Mouse (Mus musculus): Measurements from ENCODE around the gene 9930022D16Rik. TPM values are rescaled to one million over a fixed set of nuclear protein-coding genes. Genes with fewer than 3 reads are reported as not detected.

9930022D16Rik gene
- polyA plus RNA-seq (2015; fragmentation: Nextera tagmentation; extraction: Ambion mirVana) = not detected in 2 replicates

DNA sequence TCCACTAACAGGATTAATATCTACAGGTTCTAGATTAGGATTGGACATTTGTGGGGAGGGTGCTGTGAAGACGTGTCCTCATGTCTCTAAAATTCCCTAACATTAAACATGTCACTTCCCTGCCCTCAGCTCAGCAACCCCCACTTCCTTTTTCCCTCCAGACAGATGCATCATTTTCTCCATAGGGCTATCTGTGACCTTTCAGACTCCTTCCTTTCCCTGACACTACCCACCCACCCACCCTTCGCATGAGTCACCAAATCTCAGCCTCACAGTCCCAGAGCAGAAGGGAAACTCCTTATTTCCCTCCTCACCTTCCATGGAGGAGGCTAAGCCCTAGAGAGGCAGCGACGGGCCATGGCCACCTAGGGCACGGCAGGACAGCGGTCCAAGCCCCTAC lies at the start of gene 9930022D16Rik:
9930022D16Rik (plus strand) TSS at position 301 of the 400 bp plus-strand sequence.
- Histone ChIP-seq H3K9ac (no peak within 1 kb of the TSS), H3K4me3 (no peak within 1 kb of the TSS), H3K4me2 (no peak within 1 kb of the TSS), H3K27ac (replicated peaks) (no peak within 1 kb of the TSS), H3K27me3 (no peaks in the 10 kb centered on the region), H3K9me3 (no peaks in the 10 kb centered on the region), H3K4me1 (replicated peaks) (no peaks in the 10 kb centered on the region), H3K36me3 (no peaks in the 10 kb centered on the region)
- 90% methylated on average over 6 of the region's 6 CpGs for WGBS
- no peak for ATAC-seq (ENCODE audit: low read depth)

DNA sequence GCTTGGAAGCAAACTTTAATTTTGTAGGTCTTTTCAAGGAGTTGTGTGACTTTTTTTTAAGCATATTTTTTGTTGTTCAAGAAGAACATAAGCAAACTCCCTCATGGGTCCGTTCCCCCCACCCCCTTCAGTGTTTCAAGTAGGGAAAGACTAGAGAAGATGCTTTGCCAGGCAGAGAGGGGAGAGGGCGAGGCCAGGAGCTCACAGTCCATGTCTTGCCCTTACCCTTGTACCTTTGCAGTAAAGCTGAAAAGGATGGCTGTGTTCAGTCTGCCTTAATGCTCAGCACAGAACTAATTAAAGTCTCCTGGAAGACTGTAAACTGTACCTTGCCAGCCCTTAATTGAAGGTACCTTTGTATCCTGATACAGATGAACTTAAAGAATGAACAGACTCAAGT lies 49.4 kb upstream of the 9930022D16Rik start:
- Histone ChIP-seq H3K27ac (replicated peaks) (no peak overlapping the region), H3K36me3 (peaks cover 26% of the 10 kb centered on the region), H3K4me2 (peak overlapping the region; percentile 79), H3K9ac (peak overlapping the region; percentile 52), H3K4me3 (peak overlapping the region; percentile 78), H3K27me3 (peaks cover 16% of the 10 kb centered on the region), H3K4me1 (replicated peaks) (peaks cover 83% of the 10 kb centered on the region), H3K9me3 (no peaks in the 10 kb centered on the region)
- 69% methylated on average over 2 of the region's 2 CpGs for WGBS
- ATAC-seq (ENCODE audit: low read depth) = no peak

DNA sequence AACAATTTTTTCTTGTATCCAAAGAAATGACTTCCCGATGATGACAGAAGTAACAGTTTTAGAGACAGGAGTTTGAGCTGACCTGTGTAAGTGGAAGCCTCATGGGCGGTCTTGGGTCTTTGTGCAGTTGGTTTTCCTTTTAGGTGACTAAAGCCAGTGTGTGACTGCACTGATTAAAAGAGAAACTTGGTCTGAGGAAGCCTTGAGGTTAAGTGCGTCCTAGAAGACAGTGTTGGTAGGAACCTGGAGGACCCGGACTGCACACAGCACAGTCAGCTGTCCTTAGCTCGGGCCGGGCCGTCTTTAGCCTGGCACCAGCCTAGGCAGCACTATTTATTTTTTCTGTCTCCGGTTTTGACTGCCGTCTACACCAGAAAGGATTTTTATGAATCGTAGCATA lies 48.8 kb upstream of the 9930022D16Rik start:
- peaks cover 14% of the 10 kb centered on the region for H3K27me3 ChIP-seq
- peak overlapping the region; percentile 52 for H3K9ac ChIP-seq
- H3K9me3 ChIP-seq = no peaks in the 10 kb centered on the region
- WGBS = 84% methylated on average over 10 of the region's 10 CpGs
- peaks cover 30% of the 10 kb centered on the region for H3K36me3 ChIP-seq
- peak overlapping the region; percentile 79 for H3K4me2 ChIP-seq
- no peak for ATAC-seq (ENCODE audit: low read depth)
- peaks cover 83% of the 10 kb centered on the region for H3K4me1 ChIP-seq (replicated peaks)
- no peak overlapping the region for H3K27ac ChIP-seq (replicated peaks)
- H3K4me3 ChIP-seq = peak overlapping the region; percentile 78

DNA sequence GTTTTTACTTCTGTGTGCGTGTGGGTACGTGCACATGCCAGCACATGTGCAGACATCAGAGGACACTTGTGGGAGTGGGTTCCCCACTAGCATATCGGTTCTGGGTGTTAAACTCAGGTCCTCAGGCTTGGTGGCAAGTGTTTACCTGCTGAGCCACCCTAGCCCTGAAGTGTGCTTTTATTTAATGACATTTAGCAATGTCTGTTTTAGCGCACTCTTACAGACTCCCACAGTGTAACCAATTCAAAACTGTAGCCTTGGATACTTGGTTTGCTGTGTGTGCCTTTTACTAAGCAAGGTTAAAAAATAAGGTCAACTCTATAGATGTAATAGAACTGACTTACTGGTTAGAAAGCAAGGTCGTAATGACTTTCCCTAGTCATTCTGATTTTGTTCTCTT lies 47.9 kb upstream of the 9930022D16Rik start:
- H3K36me3 ChIP-seq = peaks cover 30% of the 10 kb centered on the region
- ATAC-seq (ENCODE audit: low read depth) = no peak
- H3K27ac ChIP-seq (replicated peaks) = no peak overlapping the region
- H3K9ac ChIP-seq = peak overlapping the region; percentile 52; the same call in 1 of the 2 replicates
- 94% methylated on average over 5 of the region's 5 CpGs for WGBS
- peaks cover 82% of the 10 kb centered on the region for H3K4me1 ChIP-seq (replicated peaks)
- peaks cover 4% of the 10 kb centered on the region; the same call in 1 of the 2 replicates for H3K27me3 ChIP-seq
- no peaks in the 10 kb centered on the region for H3K9me3 ChIP-seq
- H3K4me3 ChIP-seq = no peak overlapping the region
- H3K4me2 ChIP-seq = peak overlapping the region; percentile 79

DNA sequence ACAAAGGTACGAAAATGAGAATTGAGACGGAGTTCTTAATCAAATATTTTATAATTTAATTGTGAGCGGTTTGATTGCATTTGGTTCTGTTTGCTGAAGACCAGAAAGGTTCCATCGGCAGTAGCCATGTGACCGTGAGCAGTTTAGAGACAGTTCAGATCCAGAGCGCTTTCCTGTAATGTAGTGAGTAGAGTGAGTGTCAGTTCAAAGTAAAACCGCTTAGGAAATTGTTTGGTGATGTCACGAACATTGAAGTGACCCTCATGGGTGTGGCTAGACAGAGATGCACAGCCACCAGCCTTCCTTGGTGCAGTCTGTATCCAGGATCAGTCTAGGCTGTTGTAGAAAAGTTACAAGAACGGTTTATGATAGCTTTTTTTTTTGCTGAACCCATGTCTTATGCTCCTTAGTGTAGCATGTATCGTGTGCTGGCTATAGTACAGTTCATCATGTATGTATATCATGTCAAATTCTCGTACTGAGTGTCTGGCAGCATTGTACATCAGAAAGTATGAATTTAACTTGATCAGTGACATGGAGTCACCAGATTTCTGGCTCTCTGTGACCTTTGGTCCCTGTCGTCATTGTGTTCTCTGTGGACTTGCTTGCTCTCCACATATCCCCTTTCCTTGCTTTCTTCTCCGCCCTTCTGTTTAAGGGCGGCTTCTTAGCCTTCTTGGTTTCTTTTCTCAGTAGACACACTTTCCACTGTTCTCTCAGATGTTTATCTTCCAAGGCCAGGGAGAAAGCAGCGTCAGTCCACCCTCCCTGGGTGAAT lies 46.7 kb upstream of the 9930022D16Rik start:
- no peak for ATAC-seq (ENCODE audit: low read depth)
- Histone ChIP-seq H3K9me3 (no peaks in the 10 kb centered on the region), H3K27me3 (no peaks in the 10 kb centered on the region), H3K27ac (replicated peaks) (no peak overlapping the region), H3K9ac (no peak overlapping the region), H3K4me3 (no peak overlapping the region), H3K36me3 (peaks cover 30% of the 10 kb centered on the region), H3K4me2 (no peak overlapping the region), H3K4me1 (replicated peaks) (peaks cover 75% of the 10 kb centered on the region)
- 86% methylated on average over 15 of the region's 15 CpGs for WGBS

DNA sequence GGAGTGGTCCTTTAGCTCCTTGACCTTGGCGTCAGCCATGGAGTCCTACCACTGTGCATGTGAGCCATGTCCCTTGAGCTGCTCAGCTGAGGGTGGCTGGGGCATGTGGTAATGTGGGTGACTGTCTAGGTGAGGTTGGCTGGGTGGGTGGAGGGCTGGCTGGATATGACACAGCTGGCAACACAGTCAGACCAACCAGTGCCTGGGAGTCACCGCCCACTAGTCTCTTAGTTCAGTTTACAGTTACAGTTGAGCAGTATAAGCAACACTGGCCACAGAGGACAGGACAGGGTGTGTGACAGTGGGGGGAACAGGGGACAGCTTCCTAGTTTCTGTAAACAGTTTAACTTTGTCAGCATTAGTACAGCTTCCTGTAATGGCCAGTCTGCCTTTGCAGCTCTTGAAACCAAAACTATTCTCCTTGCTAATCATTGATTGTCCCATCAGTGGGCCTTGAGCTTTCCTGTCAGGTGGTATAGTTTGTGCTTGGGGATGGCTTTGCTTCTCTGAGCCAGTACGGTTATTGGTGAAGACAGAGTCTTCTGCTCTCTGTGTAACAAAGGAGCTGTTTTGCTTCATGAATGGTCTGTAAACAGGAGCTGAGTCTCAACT lies 44.6 kb upstream of the 9930022D16Rik start:
- Histone ChIP-seq H3K4me2 (no peak overlapping the region), H3K4me3 (no peak overlapping the region), H3K36me3 (peaks cover 37% of the 10 kb centered on the region), H3K27ac (replicated peaks) (no peak overlapping the region), H3K4me1 (replicated peaks) (peaks cover 66% of the 10 kb centered on the region), H3K9ac (no peak overlapping the region), H3K27me3 (no peaks in the 10 kb centered on the region), H3K9me3 (no peaks in the 10 kb centered on the region)
- WGBS = 92% methylated on average over 3 of the region's 3 CpGs
- ATAC-seq (ENCODE audit: low read depth) = no peak

DNA sequence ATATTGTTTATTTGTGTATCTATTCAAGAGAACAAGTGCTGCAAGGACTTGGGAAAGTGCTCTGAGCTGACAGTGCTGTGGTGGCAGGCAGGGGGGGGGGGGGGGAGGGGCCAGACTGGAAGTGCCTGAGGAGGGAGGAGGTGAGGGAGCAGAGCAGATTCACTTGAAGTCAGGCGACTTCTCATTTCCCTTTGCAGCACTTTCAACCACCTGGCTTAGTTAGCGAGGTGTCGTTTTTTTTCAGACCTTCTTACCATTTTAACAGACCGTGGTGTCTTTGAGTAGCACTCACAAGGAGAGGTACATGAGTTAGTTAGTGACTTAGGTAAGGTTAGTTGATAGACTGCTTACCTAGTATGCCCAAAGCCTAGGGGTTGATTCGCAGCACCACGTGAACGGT lies 38.3 kb upstream of the 9930022D16Rik start:
- H3K4me2 ChIP-seq = no peak overlapping the region
- no peak overlapping the region for H3K4me3 ChIP-seq
- H3K9me3 ChIP-seq = no peaks in the 10 kb centered on the region
- H3K27ac ChIP-seq (replicated peaks) = no peak overlapping the region
- H3K4me1 ChIP-seq (replicated peaks) = peaks cover 34% of the 10 kb centered on the region
- no peaks in the 10 kb centered on the region for H3K27me3 ChIP-seq
- WGBS = 79% methylated on average over 7 of the region's 7 CpGs
- H3K9ac ChIP-seq = no peak overlapping the region
- peaks cover 7% of the 10 kb centered on the region for H3K36me3 ChIP-seq
- ATAC-seq (ENCODE audit: low read depth) = no peak

DNA sequence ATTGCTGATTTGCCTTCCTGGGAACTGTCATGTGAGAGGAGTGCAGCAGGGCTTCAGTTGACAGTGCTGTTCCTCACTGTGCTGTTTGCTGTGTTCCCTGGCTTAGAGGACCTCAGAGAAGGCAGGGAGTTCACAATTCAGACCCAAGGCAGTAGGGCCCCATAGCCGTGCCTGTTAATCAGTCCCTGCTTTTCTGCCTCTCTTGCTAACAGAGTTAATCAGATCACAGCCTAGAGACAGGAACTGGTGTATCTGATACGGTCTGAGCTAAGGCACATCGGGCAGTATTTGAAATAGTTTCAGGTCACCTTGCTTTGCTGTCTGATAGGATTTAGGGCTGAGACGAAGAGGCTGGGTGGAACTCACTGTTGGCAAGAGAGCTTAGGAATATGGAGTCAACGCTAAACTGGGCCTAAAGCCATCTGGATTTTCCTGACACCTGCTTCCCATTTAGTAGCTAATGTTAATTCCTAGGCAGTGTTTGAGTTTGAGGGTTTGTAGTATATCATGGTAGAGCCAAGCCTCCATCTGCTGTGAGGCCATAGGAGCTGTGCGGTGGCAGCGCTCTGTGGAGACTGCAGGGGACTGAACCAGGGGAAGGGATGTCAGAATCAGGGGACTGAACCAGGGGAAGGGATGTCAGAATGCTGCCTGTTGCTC lies 37.1 kb upstream of the 9930022D16Rik start:
- peak; percentile 73; the same call in 1 of the 2 replicates for ATAC-seq (ENCODE audit: low read depth)
- Histone ChIP-seq H3K27ac (replicated peaks) (0 out of 2 replicates have a peak overlapping the region, but pooled peaks have one; percentile 14), H3K36me3 (peaks cover 7% of the 10 kb centered on the region), H3K4me3 (no peak overlapping the region), H3K4me1 (replicated peaks) (peaks cover 25% of the 10 kb centered on the region), H3K9me3 (no peaks in the 10 kb centered on the region), H3K27me3 (no peaks in the 10 kb centered on the region), H3K4me2 (no peak overlapping the region), H3K9ac (no peak overlapping the region)
- 61% methylated on average over 7 of the region's 7 CpGs for WGBS

DNA sequence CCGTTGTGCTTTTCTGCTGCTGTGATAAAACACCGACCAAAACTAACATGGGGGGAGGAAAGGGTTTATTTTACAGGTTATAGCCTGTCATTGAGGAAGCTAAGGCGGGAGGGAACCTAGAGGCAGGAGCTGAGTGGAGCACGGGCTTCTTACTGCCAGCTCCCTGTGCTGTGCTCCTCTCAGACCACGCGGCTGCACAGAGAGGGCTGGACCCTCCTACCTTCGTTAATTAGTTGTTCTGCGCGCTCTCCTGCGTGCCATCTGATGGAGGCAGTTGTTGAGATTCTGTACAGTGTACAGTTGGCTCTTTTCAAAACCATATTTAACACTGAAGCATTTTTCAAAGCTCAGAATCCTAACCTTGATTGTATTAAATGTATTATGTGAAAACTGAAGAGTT lies 36.2 kb upstream of the 9930022D16Rik start:
- no peaks in the 10 kb centered on the region for H3K9me3 ChIP-seq
- H3K27ac ChIP-seq (replicated peaks) = no peak overlapping the region
- no peak overlapping the region for H3K4me3 ChIP-seq
- H3K9ac ChIP-seq = 0 out of 2 replicates have a peak overlapping the region, but pooled peaks have one; percentile 12
- H3K4me2 ChIP-seq = no peak overlapping the region
- H3K27me3 ChIP-seq = no peaks in the 10 kb centered on the region
- peaks cover 7% of the 10 kb centered on the region for H3K36me3 ChIP-seq
- peak; percentile 59; the same call in 1 of the 2 replicates for ATAC-seq (ENCODE audit: low read depth)
- 45% methylated on average over 10 of the region's 10 CpGs for WGBS
- peaks cover 25% of the 10 kb centered on the region for H3K4me1 ChIP-seq (replicated peaks)

DNA sequence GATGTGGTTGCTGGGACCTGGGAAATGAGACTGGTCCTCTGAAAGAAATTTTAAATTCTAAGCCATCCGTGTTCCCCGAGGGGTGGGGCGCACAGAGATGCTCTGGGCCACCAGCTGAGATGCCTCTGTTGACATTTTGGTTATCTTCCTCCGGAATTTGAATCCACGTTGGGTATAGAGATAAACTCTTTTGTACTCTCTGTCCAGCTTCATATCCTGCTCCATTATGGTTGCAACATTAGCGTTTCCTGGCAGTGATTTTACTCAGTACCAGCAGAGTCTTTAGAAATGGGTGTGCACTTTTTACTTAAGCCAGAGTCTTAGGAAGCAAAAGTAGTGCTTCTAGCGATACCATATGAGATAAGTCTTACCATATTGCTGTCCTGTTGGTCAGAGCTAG lies 35.7 kb upstream of the 9930022D16Rik start:
- peaks cover 7% of the 10 kb centered on the region for H3K36me3 ChIP-seq
- no peaks in the 10 kb centered on the region for H3K27me3 ChIP-seq
- H3K4me2 ChIP-seq = no peak overlapping the region
- WGBS = 77% methylated on average over 7 of the region's 7 CpGs
- H3K27ac ChIP-seq (replicated peaks) = no peak overlapping the region
- no peak overlapping the region for H3K9ac ChIP-seq
- no peak overlapping the region for H3K4me3 ChIP-seq
- no peak for ATAC-seq (ENCODE audit: low read depth)
- peaks cover 25% of the 10 kb centered on the region for H3K4me1 ChIP-seq (replicated peaks)
- no peaks in the 10 kb centered on the region for H3K9me3 ChIP-seq

DNA sequence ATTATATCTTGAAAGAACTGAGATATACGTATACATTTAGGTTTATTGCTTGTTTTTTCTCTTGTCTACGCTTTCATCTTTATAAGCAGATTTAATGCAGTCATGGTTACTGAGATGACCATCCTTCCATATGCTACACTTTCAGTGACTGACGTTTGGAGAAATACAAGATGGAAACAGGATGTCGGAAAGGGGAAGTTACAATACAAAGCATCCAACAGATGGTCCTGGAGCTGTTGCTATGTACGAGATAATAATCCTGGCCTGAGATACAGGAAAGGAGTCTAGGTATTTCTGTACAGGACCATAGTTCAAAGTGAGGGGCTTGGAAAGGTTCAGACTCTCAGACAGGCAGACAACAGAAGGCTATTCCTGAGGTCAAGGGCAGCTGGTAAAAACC lies 33.1 kb upstream of the 9930022D16Rik start:
- Histone ChIP-seq H3K4me1 (replicated peaks) (peaks cover 25% of the 10 kb centered on the region), H3K4me2 (no peak overlapping the region), H3K4me3 (no peak overlapping the region), H3K9ac (no peak overlapping the region), H3K9me3 (no peaks in the 10 kb centered on the region), H3K36me3 (no peaks in the 10 kb centered on the region), H3K27me3 (no peaks in the 10 kb centered on the region), H3K27ac (replicated peaks) (no peak overlapping the region)
- WGBS = 87% methylated on average over 5 of the region's 5 CpGs
- ATAC-seq (ENCODE audit: low read depth) = no peak

DNA sequence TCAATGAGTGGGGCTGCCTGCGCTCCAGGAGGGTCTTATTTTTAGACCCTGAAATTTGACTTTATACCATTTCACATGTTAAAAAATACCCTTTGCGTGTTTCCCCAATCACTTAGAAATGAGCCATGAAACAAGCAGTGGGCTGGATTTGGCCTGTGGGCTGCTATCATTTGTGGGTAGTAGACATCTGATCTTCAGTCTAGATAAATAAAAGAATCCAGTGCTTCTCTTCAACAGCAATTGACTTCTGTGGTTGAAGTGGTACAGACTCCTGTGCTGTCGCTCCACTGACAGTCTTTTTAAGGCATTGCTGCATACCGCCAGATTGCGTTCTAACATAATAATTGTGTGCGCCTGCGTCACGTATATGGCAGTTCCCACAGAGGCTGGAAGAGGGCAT lies 28.4 kb upstream of the 9930022D16Rik start:
- Histone ChIP-seq H3K4me3 (no peak overlapping the region), H3K4me2 (no peak overlapping the region), H3K4me1 (replicated peaks) (0 out of 2 replicates have a peak, but pooled peaks cover 4% of the 10 kb centered on the region), H3K27ac (replicated peaks) (no peak overlapping the region), H3K36me3 (no peaks in the 10 kb centered on the region), H3K9ac (no peak overlapping the region), H3K9me3 (no peaks in the 10 kb centered on the region), H3K27me3 (no peaks in the 10 kb centered on the region)
- 93% methylated on average over 8 of the region's 8 CpGs for whole genome bisulfite sequencing
- no peak for ATAC-seq (ENCODE audit: low read depth)
